Mouse (Mus musculus): ENCODE results near the gene Eml4.

Eml4 gene

GRCm38 (mm10) chr17:83350379-83351091, at the start of gene Eml4:
TSS of gene Eml4 (plus strand) at chr17:83350931.
- in situ Hi-C loops (cut with MboI, MseI) = no loop called here

- in situ Hi-C loops (cut with MboI, MseI) = no loop called here
Measured at GRCm38 (mm10) chr17:83301433-83301832, 49.3 kb upstream of the Eml4 start.

DNA sequence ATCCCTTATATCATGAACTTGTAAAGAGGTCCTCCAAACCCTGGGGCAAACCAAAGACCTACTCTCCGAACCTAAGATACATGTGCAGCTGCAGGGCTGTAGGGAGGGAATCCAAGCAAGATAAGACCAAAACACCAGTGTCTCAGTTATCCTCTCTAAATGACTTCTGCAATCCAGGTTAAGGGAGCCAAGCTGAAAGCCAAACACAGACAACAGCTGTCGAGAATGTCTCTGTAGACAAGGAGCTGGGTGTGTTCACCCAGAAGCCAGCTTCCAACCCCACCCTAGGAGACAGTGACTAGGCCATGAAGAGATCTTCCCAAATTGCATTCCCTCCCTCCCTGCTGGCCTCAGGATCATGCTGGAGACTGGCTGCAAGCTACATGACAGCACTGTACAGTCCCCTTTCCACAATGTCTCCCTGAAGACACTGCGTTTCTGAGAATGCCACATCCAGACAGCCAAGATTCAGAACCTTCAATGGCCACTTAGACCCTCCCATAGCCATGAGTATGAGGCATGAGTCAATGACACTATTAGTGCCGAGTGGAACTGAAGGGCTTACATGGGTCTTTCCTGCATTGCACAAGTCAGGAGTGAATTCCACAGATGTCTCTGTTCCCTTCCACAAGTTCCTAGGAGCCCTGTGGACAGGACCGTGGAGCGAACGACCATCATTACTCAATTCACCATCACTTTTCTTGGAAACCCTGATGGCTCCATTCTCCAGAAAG, 46.5 kb upstream of the Eml4 start:
- in situ Hi-C loops (cut with MboI, MseI) = no loop called here

- in situ Hi-C loops (cut with MboI, MseI) = no loop called here
Measured at GRCm38 (mm10) chr17:83306964-83307640, 43.6 kb upstream of the Eml4 start.

DNA sequence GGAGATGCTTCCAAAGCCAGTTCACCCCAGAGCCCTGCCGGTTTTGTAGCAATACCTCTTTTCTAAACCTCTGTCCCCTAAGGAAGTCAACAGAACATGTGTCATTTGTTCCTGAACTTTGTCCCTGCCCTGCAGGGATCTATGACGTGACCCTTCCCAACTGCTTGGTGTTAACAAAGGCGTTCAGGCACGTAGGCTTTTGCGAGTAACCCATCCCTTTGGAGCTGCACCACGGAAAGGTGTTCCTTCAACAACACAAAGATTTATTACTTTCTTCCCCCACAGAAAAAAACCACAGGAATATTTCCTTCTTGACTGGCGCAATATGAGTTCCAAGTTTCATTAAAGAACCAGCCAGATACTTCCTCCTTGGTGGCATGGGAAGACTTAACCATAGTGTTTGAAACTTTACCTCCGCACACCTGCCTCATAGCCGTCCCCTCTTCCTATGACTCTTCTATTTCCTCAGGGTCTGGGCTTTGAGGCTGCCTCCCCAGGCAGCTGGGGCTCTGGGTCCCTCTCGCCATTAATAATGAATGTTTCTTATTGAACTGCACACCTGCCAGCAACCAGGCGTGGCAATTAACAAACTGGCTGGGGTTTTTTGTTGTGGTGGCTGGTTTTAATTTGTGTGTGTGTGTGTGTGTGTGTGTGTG, 43.0 kb upstream of the Eml4 start:
- in situ Hi-C loops (cut with MboI, MseI) = no loop called here

DNA sequence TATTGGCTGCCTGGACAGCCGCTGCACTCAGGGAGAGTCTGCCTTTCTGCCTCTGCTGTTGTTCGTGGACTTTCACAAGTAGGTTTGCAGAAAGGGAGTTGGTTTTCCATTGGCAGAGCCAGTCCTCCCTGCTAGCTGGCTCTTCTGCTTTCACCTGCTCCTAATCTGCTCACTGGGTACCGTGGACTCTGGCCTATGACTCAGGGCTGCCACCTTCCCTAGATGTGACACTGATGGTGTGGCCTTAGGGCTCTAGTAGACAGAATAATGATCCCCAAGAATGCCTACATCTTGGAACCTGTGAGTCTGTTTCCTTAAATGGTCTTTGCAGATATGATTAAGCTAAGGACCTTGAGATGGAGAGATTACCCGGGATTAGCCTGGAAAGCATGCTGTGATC, 42.3 kb upstream of the Eml4 start:
- in situ Hi-C loops (cut with MboI, MseI) = no loop called here

DNA sequence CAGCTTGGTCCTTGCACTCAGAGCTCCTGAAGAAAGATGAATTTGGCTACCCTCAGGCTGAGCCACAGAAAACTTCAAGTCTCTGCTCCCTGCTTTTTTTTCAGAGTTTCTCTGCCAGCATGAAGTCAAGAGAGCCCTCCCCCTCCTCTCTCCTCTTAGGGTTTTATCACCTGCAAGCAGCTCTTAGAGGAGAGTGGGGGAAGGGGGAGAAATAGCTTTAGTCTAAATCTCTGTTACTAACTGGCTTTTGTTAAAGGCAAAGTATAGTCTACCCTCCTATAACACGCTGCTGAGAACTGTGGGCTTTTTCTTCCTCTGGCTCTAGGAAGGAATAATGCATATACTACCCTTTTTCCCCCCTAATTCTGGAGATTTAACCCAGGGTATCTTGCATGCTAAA, 41.5 kb upstream of the Eml4 start:
- in situ Hi-C loops (cut with MboI, MseI) = no loop called here

- in situ Hi-C loops (cut with MboI, MseI) = no loop called here
Measured at GRCm38 (mm10) chr17:83311806-83312205, 38.9 kb upstream of the Eml4 start.

GRCm38 (mm10) chr17:83312244-83312918, 38.4 kb upstream of the Eml4 start:
- in situ Hi-C loops (cut with MboI, MseI) = no loop called here

DNA sequence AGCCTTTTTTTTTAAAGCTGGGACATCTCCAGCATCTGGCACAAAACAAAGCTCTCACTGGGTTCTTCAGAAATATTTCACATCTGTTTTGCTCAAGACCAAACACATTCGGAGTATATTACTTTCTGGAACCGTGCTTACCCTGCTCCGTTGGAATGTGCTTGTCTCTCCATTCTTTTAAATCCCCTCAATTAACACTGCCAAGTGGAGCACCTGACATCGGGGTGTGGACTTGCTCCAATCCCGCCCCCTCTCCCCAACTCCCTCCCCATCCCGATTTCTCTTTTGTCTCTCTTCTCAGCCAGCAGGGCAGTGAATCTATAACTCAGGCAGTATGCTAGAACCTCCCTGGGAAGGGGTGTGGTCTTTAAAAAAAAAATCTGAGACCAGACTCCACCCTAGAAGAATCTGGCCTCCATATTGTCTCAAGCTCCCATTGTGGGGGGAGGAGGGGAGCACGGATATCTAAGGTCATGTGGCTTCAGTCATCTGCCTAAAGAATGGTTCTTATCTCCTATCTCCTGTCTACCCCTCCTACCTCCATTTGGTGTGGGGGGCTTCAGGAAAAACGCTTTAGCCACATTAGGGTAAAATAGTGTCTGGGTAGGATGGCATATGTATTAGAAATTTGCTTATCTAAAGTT, 37.6 kb upstream of the Eml4 start:
- in situ Hi-C loops (cut with MboI, MseI) = no loop called here

DNA sequence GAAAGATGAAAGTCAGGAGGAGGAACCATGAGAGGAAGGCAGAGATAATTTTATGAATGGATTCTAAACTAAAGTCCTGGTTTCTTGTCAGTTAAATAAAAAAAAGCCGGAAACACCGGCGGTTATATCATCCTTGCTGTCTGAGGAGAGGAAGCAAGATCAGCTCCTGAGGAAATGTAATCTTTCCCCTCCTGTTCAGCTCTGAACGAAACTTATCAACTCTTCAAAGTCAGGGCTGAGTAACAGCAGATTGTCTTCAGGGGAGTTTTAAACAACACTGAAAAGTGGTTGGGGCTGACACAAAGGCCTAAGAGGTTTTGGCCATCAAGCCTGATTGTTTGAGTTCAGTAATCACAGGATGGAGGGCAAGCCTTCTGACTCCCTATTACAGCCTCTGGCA, 35.3 kb upstream of the Eml4 start:
- in situ Hi-C loops (cut with MboI, MseI) = no loop called here

GRCm38 (mm10) chr17:83322621-83323335, 28.0 kb upstream of the Eml4 start:
- in situ Hi-C loops (cut with MboI, MseI) = no loop called here

- in situ Hi-C loops (cut with MboI, MseI) = no loop called here
Measured at GRCm38 (mm10) chr17:83323410-83324268, 27.1 kb upstream of the Eml4 start.

DNA sequence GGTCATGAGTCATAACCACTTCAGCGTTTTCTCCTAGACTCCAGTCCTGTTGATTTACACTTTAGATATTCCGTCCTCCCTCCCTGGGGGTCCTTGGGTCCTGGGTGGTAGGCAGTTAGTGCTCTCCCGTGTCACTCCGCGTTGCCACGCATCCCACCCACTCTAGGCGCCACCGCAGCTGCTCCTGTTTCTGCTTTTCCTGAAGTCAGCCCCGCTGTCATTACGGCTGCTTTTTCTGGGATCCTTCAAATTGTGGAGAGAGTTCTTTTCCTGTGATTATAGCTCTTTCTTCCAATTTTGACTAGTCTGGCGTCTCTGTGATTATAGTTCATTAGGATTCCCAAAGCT, 26.5 kb upstream of the Eml4 start:
- in situ Hi-C loops (cut with MboI, MseI) = no loop called here

- in situ Hi-C loops (cut with MboI, MseI) = no loop called here
Measured at GRCm38 (mm10) chr17:83335183-83335584, 15.5 kb upstream of the Eml4 start.

DNA sequence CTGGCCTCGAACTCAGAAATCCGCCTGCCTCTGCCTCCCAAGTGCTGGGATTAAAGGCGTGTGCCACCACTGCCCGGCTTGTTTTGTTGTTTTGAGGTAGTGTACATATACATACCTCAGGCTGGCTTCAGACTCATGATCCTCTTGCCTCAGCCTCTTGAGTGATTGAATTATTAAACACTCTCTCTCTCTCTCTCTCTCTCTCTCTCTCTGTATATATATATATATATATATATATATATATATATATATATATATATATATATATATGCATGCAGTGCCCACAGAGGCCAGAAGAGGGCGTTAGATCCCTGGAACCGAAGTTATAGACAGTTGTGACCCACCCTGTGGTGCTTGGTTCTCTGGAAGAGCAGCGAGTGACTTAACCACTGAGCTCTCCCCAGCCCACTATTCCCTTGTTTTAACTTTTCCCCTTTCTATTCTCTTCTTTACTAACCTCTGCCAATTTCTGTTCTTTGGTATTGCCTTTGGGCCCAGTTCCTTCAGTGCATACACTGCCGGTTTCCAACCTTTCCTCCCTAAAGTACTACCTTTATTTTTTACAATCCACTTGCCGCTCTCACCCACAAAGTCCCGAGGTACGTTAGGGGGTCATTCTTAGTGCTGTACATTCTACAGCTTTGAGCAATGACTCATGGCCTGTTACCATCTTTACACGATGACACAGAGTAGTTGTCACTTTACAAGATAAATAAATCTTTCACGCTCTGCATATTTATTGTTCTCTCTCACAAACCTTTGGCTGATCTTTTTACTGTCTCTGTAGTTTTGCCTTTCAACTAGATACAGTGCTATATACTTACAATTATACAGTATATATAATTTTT, 13.5 kb upstream of the Eml4 start:
- in situ Hi-C loops (cut with MboI, MseI) = no loop called here

GRCm38 (mm10) chr17:83339368-83340085, 11.2 kb upstream of the Eml4 start:
- in situ Hi-C loops (cut with MboI, MseI) = no loop called here

DNA sequence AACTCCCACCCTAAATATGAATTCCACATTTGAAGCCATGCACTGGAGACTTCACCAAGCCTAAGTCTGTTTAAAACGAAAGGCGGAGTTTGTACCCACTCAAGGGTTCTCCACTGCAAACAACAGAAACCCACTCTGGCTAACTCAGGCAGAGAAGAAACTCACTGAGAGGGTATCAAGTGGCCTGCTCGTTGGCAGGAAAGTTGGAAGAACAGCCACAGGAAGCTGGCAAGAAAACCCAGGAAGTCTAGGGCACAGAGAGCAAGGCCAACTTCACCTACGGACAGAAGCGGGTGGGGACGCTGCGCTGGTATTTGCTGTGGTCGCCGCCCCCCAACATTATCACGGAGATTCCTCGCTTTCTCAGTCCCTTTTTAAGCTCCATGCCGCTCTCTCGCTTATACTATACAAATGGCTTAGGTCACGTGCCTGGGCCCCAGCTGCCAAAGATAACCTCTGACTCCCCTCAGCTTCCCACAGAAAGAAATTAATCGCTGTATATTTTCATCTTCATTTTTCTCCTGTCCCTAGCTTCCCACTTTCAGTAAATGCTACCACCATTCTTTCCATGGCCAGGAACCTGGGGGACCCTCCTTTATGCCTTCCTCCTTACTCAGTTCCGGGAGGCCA, 9.7 kb upstream of the Eml4 start:
- in situ Hi-C loops (cut with MboI, MseI) = no loop called here

Measured in regulatory T cell (primary cell).